Mouse (Mus musculus) liver, embryonic 14 days (tissue): ENCODE results near the gene 1700021F05Rik. TPM values are rescaled to one million over a fixed set of nuclear protein-coding genes. Genes with fewer than 3 reads are reported as not detected.

Source experiments
- polyA plus RNA-seq: library from polyadenylated mRNA; depleted of rRNA; stranded (reverse); fragments of >200 nt; gene quantifications from 2 replicates; pipeline ENCODE4 v1.2.3, GENCODE M21; 2012; rRNA removed

Gene 1700021F05Rik
- 9.7 and 13.6 TPM in 2 replicates for polyA plus RNA-seq

GRCm38 (mm10) chr10:43540442-43541152 lies at the start of gene 1700021F05Rik:
Gene 1700021F05Rik, minus strand, starts transcription at chr10:43540994.

DNA sequence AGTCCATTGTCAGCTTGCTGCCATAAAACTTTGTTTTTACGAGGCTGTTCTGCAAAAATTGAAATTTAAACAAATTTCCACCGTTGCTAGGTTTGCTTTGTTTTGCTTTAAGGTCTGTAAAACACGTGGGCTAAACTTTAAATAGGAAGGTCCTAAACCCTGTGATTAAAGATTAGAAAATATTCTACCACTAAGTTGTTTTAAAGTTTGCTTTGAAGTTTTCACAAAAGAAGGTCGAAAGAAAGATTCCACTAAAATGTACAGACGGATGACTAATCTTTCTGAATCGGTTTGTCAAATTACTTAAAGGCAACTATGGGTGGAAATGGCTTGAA lies 37.2 kb upstream of the 1700021F05Rik start, which contains the start of gene Cd24a:
Gene Cd24a (plus strand): TSS at position 288 of the 335 bp plus-strand sequence.

GRCm38 (mm10) chr10:43523931-43524330 lies 16.9 kb downstream of the 1700021F05Rik start, which contains the start of gene Gm9803:
Gene Gm9803, plus strand, starts transcription at chr10:43524084.

GRCm38 (mm10) chr10:43478751-43479435 lies 61.9 kb downstream of the 1700021F05Rik start, which contains the start of gene Bend3:
Gene Bend3, plus strand, starts transcription at chr10:43478831.

Other genes with a start within 250 kb of the 1700021F05Rik start
- gene Bend3, start 62.2 kb downstream of the 1700021F05Rik start, polyA plus RNA-seq: 2.1 and 2.2 TPM in 2 replicates
- 6.4 and 13.2 TPM in 2 replicates for gene Gm9803, start 16.9 kb downstream of the 1700021F05Rik start, polyA plus RNA-seq
- 880 and 1,108 TPM in 2 replicates for gene Cd24a, start 37.3 kb upstream of the 1700021F05Rik start, polyA plus RNA-seq